Mouse (Mus musculus): ENCODE measurements around the gene Gm382. TPM values are rescaled to one million over a fixed set of nuclear protein-coding genes. Genes with fewer than 3 reads are reported as not detected.

Gene Gm382
- not detected for total RNA-seq (2022)

GRCm38 (mm10) chrX:127039672-127040071 is at the start of gene Gm382:
Gm382 (plus strand) TSS chrX:127039972.
- no peak for DNase-seq (ENCODE audit: low spot score in 2 of 2)

- no peak for DNase-seq (ENCODE audit: low spot score in 2 of 2)
Measured at GRCm38 (mm10) chrX:127070179-127070578, 30.4 kb downstream of the Gm382 start.

GRCm38 (mm10) chrX:127091282-127091681 is 51.5 kb downstream of the Gm382 start:
- no peak for DNase-seq (ENCODE audit: low spot score in 2 of 2)

- DNase-seq (ENCODE audit: low spot score in 2 of 2): no peak
Measured at GRCm38 (mm10) chrX:127093036-127093435, 53.3 kb downstream of the Gm382 start.

GRCm38 (mm10) chrX:127093961-127094360 is 54.2 kb downstream of the Gm382 start:
- no peak for DNase-seq (ENCODE audit: low spot score in 2 of 2)

- DNase-seq (ENCODE audit: low spot score in 2 of 2): no peak
Measured at GRCm38 (mm10) chrX:127104341-127104740, 64.6 kb downstream of the Gm382 start.

Other genes with a start within 250 kb of the Gm382 start
- gene 4932411N23Rik, start 224.1 kb upstream of the Gm382 start, total RNA-seq (2022): not detected